Mouse (Mus musculus) bone marrow, adult 2 months (tissue): ENCODE results near the gene Ska2.

Experiments used
- CTCF ChIP-seq: fragments of 200-500 bp; IDR thresholded peaks from 2 replicates; pipeline ENCODE4 v1.5.1; 2011; ENCODE audit warnings: low read length, control low read depth; ENCODE audit not compliant: control insufficient read depth, insufficient read depth
- POLR2A ChIP-seq: fragments of 200-500 bp; IDR thresholded peaks from 2 replicates; pipeline ENCODE4 v1.6.1; 2011; ENCODE audit warnings: low read depth, mild to moderate bottlenecking, control low read depth, low read length, borderline replicate concordance; ENCODE audit not compliant: control insufficient read depth

DNA sequence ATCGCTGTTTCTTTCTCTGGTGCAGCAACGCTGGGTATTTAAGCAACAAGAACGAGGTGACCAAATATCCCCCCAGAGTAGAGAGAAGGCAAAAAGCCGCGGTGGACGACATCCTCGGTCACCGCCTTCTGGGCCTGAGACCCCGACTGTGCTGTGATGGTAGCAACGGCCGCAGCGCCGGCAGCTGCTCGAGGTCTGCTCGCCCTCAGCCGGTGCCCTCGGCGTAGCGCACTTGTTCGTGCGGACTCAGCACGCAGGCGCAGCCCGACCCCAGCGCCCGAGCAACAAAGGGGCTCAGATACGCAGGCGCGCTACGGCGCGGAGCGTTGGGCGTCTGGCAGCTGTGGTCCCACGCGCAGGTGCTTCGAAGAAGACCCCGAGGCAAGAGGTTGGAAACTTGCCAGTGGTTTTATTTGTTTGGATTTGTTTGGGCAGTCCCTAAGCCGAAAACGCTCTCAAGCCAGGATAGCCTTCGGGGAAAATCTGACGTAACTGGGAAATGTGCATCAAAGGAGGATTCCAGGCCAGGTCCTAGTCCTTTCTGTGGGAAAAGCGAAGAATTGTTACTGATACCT, 35.1 kb upstream of the Ska2 start, which contains the start of gene Gdpd1:
- TF ChIP-seq CTCF (peak; percentile 37; the same call in 1 of the 2 replicates), POLR2A (peak; percentile 76; the same call in 1 of the 2 replicates)
